Mouse (Mus musculus) central nervous system, embryonic 18 days (tissue): ENCODE data around the gene Vmn2r44. TPM values are rescaled to one million over a fixed set of nuclear protein-coding genes. Genes with fewer than 3 reads are reported as not detected.

Source experiments
- polyA plus RNA-seq: library from polyadenylated mRNA; depleted of rRNA; stranded (reverse); fragments of >200 nt; gene quantifications from 2 replicates; pipeline ENCODE4 v1.2.3, GENCODE M21; 2012; rRNA removed

The Vmn2r44 gene
- polyA plus RNA-seq, result not detected in 2 replicates

DNA sequence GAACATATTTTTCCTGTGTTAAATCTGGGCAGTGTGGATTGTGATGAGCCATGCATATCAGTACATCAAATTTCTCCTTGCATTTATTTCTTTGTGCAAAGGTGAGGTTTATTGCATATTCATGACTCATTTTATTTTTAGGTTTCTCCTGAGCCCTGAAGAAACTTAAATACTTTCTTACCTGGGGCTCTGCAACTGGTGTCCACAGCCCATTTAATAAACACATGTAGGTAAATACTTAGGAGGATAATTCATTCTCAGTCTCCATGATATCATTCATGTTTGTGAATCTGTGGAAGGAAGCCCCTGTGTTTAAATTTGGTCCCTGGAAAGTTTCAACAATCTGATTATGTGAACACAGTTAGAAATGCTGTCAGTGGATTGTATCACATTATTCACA lies at the start of gene Vmn2r44:
Vmn2r44 (minus strand) TSS at position 101 of the 400 bp plus-strand sequence.

Other genes with a start within 250 kb of the Vmn2r44 start
- not detected in 2 replicates for gene Vmn2r41, start 221.7 kb downstream of the Vmn2r44 start, polyA plus RNA-seq
- not detected in 2 replicates for gene Vmn2r42, start 183.0 kb downstream of the Vmn2r44 start, polyA plus RNA-seq
- gene Vmn2r43, start 122.7 kb downstream of the Vmn2r44 start, polyA plus RNA-seq, result not detected in 2 replicates
- gene Vmn2r45, start 105.7 kb upstream of the Vmn2r44 start, polyA plus RNA-seq, result not detected in 2 replicates